Mouse (Mus musculus): Measurements from ENCODE around the gene Mreg. TPM values are rescaled to one million over a fixed set of nuclear protein-coding genes. Genes with fewer than 3 reads are reported as not detected.

The Mreg gene
- polyA plus RNA-seq, 1 experiment from 2014 or later = 0.74 TPM

DNA sequence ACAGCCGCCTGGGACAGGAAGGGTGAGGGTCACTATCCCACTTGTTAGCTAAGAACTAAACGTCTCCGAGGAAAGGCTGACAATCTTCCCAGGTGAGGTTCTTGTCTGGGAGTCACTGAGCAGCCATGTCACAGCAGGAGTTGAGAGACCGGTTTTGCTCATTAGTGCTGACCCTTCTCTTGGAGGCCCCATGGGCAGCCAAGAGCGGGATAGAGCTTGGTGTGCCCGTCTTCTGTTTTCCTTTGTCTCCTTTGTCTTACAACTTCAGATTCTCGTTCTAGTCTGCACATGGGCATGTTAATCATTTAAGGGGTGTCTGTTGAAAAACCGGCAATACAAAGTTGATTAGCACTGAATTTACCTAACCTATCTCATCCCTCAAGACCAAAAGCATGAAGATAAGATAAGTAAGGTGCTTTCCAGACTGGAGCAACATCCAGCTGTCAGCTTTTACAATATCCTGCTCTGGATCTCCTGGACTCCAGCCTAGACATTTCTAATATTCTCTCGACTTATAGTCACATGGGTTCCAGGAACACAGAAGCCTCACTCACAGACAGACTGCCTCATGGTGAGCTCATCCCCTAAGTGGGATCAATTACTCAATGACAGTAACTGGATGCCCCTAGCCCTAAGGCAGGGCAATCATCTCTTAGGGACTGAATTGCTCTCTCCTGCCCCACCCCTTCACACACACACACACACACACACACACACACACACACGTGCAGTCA is 15.3 kb downstream of the Mreg start:
- no peak for DNase-seq (ENCODE audit: low read depth, low spot score)

GRCm38 (mm10) chr1:72196123-72196522 is 16.0 kb downstream of the Mreg start:
- in situ Hi-C loops (cut with MboI; ENCODE audit: low pct_unique_long_range_greater_than_20kb) = no loop called here
- ATAC-seq = no peak
- TF ChIP-seq CTCF (IDR thresholded peaks at IDR 0.05) = no peak
- ChIA-PET POLR2A (interaction anchor here (0.6 kb wide), 1 partner anchor 435 kb away, joined by 7 read pairs; no protein-coding TSS in a partner anchor), CTCF (interaction anchor here (0.8 kb wide), 1 partner anchor 14 kb away, joined by 3 read pairs; no protein-coding TSS in a partner anchor)
- no peak for DNase-seq (ENCODE audit: low read depth, low spot score)
- no peaks in the 10 kb centered on the region for H3K27me3 ChIP-seq

More for the DNA sequence above, 15.3 kb downstream of the Mreg start:
- H3K27me3 ChIP-seq = no peaks in the 10 kb centered on the region
- TF ChIP-seq CTCF (IDR thresholded peaks at IDR 0.05) = no peak
- CTCF ChIA-PET = interaction anchor here (0.8 kb wide), 1 partner anchor 13 kb away, joined by 3 read pairs; no protein-coding TSS in a partner anchor
- in situ Hi-C loops (cut with MboI; ENCODE audit: low pct_unique_long_range_greater_than_20kb) = no loop called here
- POLR2A ChIA-PET = no interaction called here
- ATAC-seq = no peak

GRCm38 (mm10) chr1:72191449-72191848 is 20.7 kb downstream of the Mreg start:
- H3K27me3 ChIP-seq = no peaks in the 10 kb centered on the region
- in situ Hi-C loops (cut with MboI; ENCODE audit: low pct_unique_long_range_greater_than_20kb) = no loop called here
- ChIA-PET POLR2A (no interaction called here), CTCF (no interaction called here)
- DNase-seq (ENCODE audit: low read depth, low spot score) = no peak
- no peak for ATAC-seq
- TF ChIP-seq CTCF (IDR thresholded peaks at IDR 0.05) = no peak

DNA sequence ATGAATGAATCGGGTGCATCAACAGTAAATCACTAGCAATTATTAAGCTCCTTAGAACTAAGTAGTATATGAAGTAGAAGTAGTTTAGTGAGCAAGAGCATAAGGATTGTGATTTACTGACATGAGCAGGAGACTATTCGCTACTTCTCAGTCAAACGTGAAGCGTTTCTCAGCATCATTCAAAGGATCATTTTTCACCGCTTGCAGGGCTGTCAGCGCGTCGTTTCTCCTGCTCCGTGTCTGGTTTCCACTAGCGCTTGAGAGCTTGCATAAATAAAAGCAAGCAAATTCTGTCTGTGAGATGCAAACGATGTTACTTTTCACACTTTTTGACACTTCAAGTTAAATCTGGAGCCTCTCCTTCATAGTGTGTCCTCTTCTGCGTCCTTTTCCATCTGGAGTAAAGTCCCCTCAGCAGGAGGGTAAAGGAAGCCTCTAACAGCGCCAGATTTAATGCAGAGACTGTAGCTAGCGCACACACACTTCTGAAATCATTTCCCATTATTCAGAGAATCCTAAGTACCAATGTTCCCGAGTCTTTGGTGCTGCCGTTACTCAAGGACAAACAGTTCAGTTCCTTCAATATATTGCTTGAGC is 23.9 kb downstream of the Mreg start:
- no peaks in the 10 kb centered on the region for H3K27me3 ChIP-seq
- in situ Hi-C loops (cut with MboI; ENCODE audit: low pct_unique_long_range_greater_than_20kb) = no loop called here
- POLR2A ChIA-PET = no interaction called here
- ATAC-seq (no peak), DNase-seq (ENCODE audit: low read depth, low spot score) (no peak)
- TF ChIP-seq CTCF (IDR thresholded peaks at IDR 0.05) = no peak
- CTCF ChIA-PET = no interaction called here

- ChIA-PET CTCF (no interaction called here), POLR2A (no interaction called here)
- ATAC-seq = no peak
- no peaks in the 10 kb centered on the region for H3K27me3 ChIP-seq
- TF ChIP-seq CTCF (IDR thresholded peaks at IDR 0.05) = no peak
- in situ Hi-C loops (cut with MboI; ENCODE audit: low pct_unique_long_range_greater_than_20kb) = no loop called here
- DNase-seq (ENCODE audit: low read depth, low spot score) = no peak
Measured at GRCm38 (mm10) chr1:72187486-72187885, 24.6 kb downstream of the Mreg start.

DNA sequence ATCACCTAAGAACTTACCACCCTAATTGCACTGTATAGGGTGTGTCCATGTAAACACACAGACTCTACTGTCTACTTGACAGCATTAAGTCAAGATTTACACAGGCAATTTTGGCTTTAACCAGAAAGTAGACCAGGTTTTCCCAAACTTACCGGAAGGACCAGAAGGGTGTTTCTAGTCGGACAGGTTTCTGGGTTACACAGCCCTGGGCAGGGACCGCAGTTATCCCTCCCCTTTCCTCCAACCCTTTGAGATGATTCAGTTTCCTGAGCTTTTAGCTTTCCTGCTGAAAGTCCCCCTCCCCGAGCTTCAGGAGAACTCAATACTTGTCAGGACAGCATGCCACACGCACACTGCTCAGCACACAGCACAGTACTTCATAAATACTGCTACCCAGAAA is 26.0 kb downstream of the Mreg start:
- CTCF ChIA-PET = no interaction called here
- POLR2A ChIA-PET = no interaction called here
- in situ Hi-C loops (cut with MboI; ENCODE audit: low pct_unique_long_range_greater_than_20kb) = no loop called here
- DNase-seq (ENCODE audit: low read depth, low spot score) (no peak), ATAC-seq (no peak)
- H3K27me3 ChIP-seq = no peaks in the 10 kb centered on the region
- TF ChIP-seq CTCF (IDR thresholded peaks at IDR 0.05) = no peak

- in situ Hi-C loops (cut with MboI; ENCODE audit: low pct_unique_long_range_greater_than_20kb) = no loop called here
- no peak for ATAC-seq
- CTCF ChIA-PET = interaction anchor here (1.2 to 1.3 kb wide), 2 partner anchors 15 to 21 kb away, joined by 3 read pairs; no protein-coding TSS in a partner anchor
- H3K27me3 ChIP-seq = no peaks in the 10 kb centered on the region
- POLR2A ChIA-PET = no interaction called here
- TF ChIP-seq CTCF (IDR thresholded peaks at IDR 0.05) = no peak
- DNase-seq (ENCODE audit: low read depth, low spot score) = no peak
Measured at GRCm38 (mm10) chr1:72183554-72183953, 28.6 kb downstream of the Mreg start.

GRCm38 (mm10) chr1:72182930-72183499 is 29.1 kb downstream of the Mreg start:
- POLR2A ChIA-PET = no interaction called here

DNA sequence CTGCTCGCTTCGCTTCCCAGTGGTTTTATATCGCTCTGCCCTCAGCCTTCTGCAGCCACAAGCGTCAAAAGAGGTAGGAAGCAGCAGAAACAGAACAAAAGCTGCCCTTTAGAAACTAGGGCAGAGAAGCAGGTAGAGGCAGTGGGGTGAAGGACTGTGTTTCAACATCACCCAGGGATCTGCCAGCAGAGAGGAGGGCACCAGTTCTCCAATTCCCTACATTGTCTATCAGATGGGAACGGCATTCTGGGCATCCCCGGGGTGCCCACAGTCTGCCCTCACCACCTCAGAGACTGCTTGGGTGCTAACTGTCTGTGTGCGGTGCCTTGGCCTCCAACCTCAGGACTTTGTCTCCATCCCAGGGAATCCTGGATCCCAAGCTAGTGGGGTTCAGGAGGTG is 32.2 kb downstream of the Mreg start:
- DNase-seq (ENCODE audit: low read depth, low spot score) = no peak
- CTCF ChIA-PET = no interaction called here
- no peaks in the 10 kb centered on the region for H3K27me3 ChIP-seq
- TF ChIP-seq CTCF (IDR thresholded peaks at IDR 0.05) = no peak
- ATAC-seq = no peak
- POLR2A ChIA-PET = no interaction called here
- in situ Hi-C loops (cut with MboI; ENCODE audit: low pct_unique_long_range_greater_than_20kb) = no loop called here

More at GRCm38 (mm10) chr1:72182930-72183499, 29.1 kb downstream of the Mreg start:
- in situ Hi-C loops (cut with MboI; ENCODE audit: low pct_unique_long_range_greater_than_20kb) = no loop called here
- TF ChIP-seq CTCF (IDR thresholded peaks at IDR 0.05) = no peak
- no peaks in the 10 kb centered on the region for H3K27me3 ChIP-seq
- ATAC-seq (peak; percentile 92), DNase-seq (ENCODE audit: low read depth, low spot score) (peak; percentile 71)
- CTCF ChIA-PET = interaction anchor here (1.2 to 1.3 kb wide), 2 partner anchors 15 to 20 kb away, joined by 3 read pairs; no protein-coding TSS in a partner anchor

DNA sequence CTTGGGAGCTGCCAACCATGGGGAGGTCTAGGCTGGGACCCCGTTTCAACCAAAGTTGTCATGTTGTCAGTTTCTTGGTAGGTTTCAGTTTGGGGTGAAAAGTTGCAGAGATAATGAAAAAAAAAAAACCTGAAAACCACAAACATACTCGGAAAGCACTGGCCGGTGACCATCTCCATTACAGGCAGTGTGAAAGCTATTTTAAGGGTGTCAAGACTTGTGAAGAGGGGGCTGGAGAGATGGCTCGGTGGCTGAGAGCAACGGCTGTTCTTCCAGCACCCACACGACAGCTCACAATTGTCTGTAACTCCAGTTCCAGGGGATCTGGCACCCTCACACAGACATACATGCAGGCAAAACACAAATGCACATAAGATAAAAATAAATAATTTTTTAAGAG is 35.9 kb downstream of the Mreg start:
- POLR2A ChIA-PET = interaction anchor here (0.7 kb wide), 1 partner anchor 543 kb away, joined by 3 read pairs; no protein-coding TSS in a partner anchor

GRCm38 (mm10) chr1:72174183-72174582 is 37.9 kb downstream of the Mreg start:
- H3K27me3 ChIP-seq = no peaks in the 10 kb centered on the region
- POLR2A ChIA-PET = no interaction called here
- no peak for ATAC-seq
- no peak for DNase-seq (ENCODE audit: low read depth, low spot score)
- no peak for TF ChIP-seq CTCF (IDR thresholded peaks at IDR 0.05)
- in situ Hi-C loops (cut with MboI; ENCODE audit: low pct_unique_long_range_greater_than_20kb) = no loop called here
- CTCF ChIA-PET = no interaction called here

More for the DNA sequence above, 35.9 kb downstream of the Mreg start:
- in situ Hi-C loops (cut with MboI; ENCODE audit: low pct_unique_long_range_greater_than_20kb) = no loop called here
- CTCF ChIA-PET = no interaction called here
- no peak for TF ChIP-seq CTCF (IDR thresholded peaks at IDR 0.05)
- H3K27me3 ChIP-seq = no peaks in the 10 kb centered on the region
- ATAC-seq = no peak
- DNase-seq (ENCODE audit: low read depth, low spot score) = no peak

Data from Patski (cell line).